Mouse (Mus musculus) kidney, adult 2 months (tissue): Measurements from ENCODE around the gene 7530416G11Rik.

Experiments used
- CTCF ChIP-seq: fragments of 200-500 bp; conservative IDR thresholded peaks from 2 replicates; pipeline ENCODE4 v1.5.1; 2011; ENCODE audit warnings: low read depth, mild to moderate bottlenecking, control low read depth, low read length, moderate library complexity, mixed read lengths; ENCODE audit not compliant: insufficient read depth, insufficient read length
- POLR2A ChIP-seq: fragments of 200-500 bp; IDR thresholded peaks from one replicate; pipeline ENCODE4 v1.6.1; 2011; ENCODE audit warnings: low read depth, low read length, control low read depth

DNA sequence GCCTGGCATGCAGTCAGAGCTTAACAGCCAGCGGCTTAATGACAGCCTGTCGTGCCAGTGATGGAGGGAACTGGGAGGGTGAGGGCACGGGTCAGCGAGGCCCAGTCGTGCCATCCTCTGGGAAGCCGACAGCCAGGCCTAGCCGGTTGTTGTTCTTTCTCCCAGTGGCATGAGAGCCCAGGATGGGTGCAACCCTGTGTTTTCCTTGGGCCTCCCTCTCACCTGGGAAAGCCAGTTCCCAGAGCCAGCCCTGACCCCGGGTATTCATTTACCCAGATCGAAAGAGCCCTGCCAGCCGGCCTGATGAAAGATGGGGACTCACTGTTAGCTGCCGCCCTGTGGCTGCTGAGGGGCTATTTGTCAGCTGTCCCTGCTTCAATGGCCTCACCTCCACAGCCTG lies 35.1 kb upstream of the 7530416G11Rik start:
- no peak for TF ChIP-seq CTCF
- TF ChIP-seq POLR2A: no peak
